Mouse (Mus musculus): ENCODE measurements around the gene Hsbp1.
A peak's percentile ranks its signal among the peaks of the same experiment; 100 is the strongest.

Gene Hsbp1

DNA sequence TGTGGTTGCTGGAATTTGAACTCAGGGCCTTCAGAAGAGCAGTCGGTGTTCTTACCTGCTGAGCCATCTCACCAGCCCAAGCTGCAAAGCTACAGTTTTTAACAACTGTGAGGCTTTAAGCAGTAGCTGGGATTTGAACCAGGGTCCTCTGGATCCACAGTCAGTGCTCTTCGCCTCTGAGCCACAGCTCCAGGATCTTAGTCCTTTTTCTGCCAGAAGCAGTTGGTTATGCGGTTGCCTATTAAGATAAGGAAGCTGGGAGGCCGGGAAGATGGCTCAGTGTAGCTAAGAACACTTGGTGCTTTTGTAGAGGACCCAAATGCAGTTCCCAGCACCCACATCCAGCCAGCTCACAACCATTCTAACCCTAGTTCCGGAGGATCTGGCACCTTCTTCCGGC is 42.7 kb downstream of the Hsbp1 start:
- no peak for DNase-seq (ENCODE audit: low spot score)

GRCm38 (mm10) chr8:119394097-119394496 is 49.8 kb downstream of the Hsbp1 start:
- no peak for DNase-seq (ENCODE audit: low spot score)

DNA sequence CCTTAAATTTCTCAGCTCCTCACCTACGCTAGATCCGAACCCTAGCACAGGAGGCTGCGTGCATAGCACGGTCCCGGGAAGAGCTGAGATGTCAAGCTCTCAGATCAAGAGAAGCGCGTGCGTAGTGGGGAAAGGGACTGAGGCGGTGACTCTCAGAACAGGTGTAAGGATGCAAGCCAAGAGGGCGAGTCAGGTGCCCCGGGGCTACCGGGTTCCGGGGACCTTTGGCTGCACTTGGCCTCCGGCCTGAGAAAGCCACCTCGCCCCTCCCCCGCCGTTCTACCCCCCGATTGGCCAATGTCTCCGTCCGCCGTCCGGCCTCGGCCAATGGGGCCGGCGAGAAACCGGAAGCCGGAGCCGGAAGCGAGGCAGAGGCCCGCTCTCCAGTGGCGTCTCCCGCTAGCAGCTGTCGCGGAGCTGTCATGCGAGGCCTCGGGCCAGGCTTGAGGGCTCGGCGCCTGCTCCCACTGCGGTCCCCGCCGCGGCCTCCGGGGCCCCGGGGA is 50.3 kb downstream of the Hsbp1 start, which contains the start of gene Mlycd:
Gene Mlycd (plus strand): TSS at position 355 of the 503 bp plus-strand sequence.
- peak; percentile 80 for DNase-seq (ENCODE audit: low spot score)

GRCm38 (mm10) chr8:119395072-119395950 is 51.0 kb downstream of the Hsbp1 start:
- no peak for DNase-seq (ENCODE audit: low spot score)
